Mouse (Mus musculus) heart, embryonic 15.5 days (tissue): ENCODE data around the gene Cubn. TPM values are rescaled to one million over a fixed set of nuclear protein-coding genes. Genes with fewer than 3 reads are reported as not detected.

Experiments used
- ATAC-seq: fragments of 200-750 bp; cut with Nextera tagmentation; replicated peaks from 2 replicates; pipeline ENCODE4 v1.8.0; 2017; ENCODE audit warnings: low read depth, moderate TSS enrichment; ENCODE audit not compliant: insufficient number of reproducible peaks, insufficient read depth, low FRiP score
- H3K27ac ChIP-seq: fragments of 300-500 bp; sonication (generic); 2 replicates; pipeline ENCODE4 v1.5.1; 2015; ENCODE audit warnings: mild to moderate bottlenecking, inconsistent platforms
- H3K27me3 ChIP-seq: fragments of 300-500 bp; sonication (generic); 2 replicates; pipeline ENCODE4 v1.6.1; 2015; ENCODE audit warnings: inconsistent platforms
- H3K36me3 ChIP-seq: fragments of 300-500 bp; sonication (generic); 2 replicates; pipeline ENCODE4 v1.6.1; 2015; ENCODE audit warnings: mild to moderate bottlenecking, inconsistent platforms
- H3K4me1 ChIP-seq: fragments of 300-500 bp; sonication (generic); replicated peaks from 2 replicates; pipeline ENCODE4 v1.6.1; 2015; ENCODE audit warnings: inconsistent platforms
- H3K4me2 ChIP-seq: fragments of 300-500 bp; sonication (generic); 2 replicates; pipeline ENCODE4 v1.6.1; 2015; ENCODE audit warnings: inconsistent platforms, mild to moderate bottlenecking, moderate library complexity
- H3K4me3 ChIP-seq: fragments of 300-500 bp; sonication (generic); 2 replicates; pipeline ENCODE4 v1.5.1; 2015; ENCODE audit warnings: mild to moderate bottlenecking, inconsistent platforms
- H3K9ac ChIP-seq: fragments of 300-500 bp; sonication (generic); 2 replicates; pipeline ENCODE4 v1.6.1; 2015; ENCODE audit warnings: mild to moderate bottlenecking, inconsistent platforms
- H3K9me3 ChIP-seq: fragments of 300-500 bp; sonication (generic); replicated peaks from 2 replicates; pipeline ENCODE4 v1.6.1; 2016; ENCODE audit warnings: inconsistent platforms
- WGBS: fragments of 180-500 bp; shearing (Covaris S2); methylation state at CpG from one replicate; pipeline ENCODE4 v1.1.7; 2015; ENCODE audit warnings: mixed read lengths; 5-methylcytosine and 5-hydroxymethylcytosine counted together
- polyA plus RNA-seq: library from polyadenylated mRNA; unstranded; fragments of >200 nt; fragmentation: Nextera tagmentation; extraction: Ambion mirVana; gene quantifications from 2 replicates; pipeline ENCODE4 v1.2.1, GENCODE M21; 2015

Gene Cubn
- polyA plus RNA-seq, 1 experiment from 2014 or later: 0.26 TPM

GRCm38 (mm10) chr2:13484566-13484965 is 7.0 kb downstream of the Cubn start:
- Histone ChIP-seq H3K4me2 (no peak overlapping the region), H3K27ac (no peak overlapping the region), H3K9ac (no peak overlapping the region), H3K36me3 (no peaks in the 10 kb centered on the region), H3K9me3 (no peaks in the 10 kb centered on the region), H3K4me1 (0 out of 2 replicates have a peak, but pooled peaks cover 2% of the 10 kb centered on the region), H3K27me3 (no peaks in the 10 kb centered on the region), H3K4me3 (no peak overlapping the region)
- 65% methylated on average over 3 of the region's 3 CpGs for WGBS
- no peak for ATAC-seq

DNA sequence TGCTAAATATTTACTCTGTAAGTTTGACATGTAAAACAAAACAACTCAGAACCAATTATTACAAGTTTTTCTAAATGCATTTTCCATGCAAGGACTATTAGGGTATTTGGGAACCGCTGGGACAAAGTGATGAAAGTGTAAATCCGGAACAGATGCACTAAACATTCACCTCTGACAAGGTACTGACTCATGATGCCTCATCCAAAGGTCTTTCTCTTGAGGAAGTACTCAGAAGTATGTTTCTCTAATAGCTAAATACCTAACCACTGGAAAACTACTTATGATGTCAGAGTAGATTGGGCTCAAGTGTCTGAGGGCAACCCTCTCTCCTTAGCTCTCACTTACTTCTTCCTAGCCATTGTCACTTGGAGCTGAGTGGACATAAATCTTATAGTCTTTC is 10.9 kb downstream of the Cubn start:
- 0 out of 2 replicates have a peak, but pooled peaks cover 2% of the 10 kb centered on the region for H3K4me1 ChIP-seq
- WGBS: 80% methylated on average over 2 of the region's 2 CpGs
- ATAC-seq: no peak
- H3K9ac ChIP-seq: no peak overlapping the region
- no peak overlapping the region for H3K4me3 ChIP-seq
- no peak overlapping the region for H3K4me2 ChIP-seq
- no peaks in the 10 kb centered on the region for H3K9me3 ChIP-seq
- H3K27ac ChIP-seq: no peak overlapping the region
- H3K36me3 ChIP-seq: no peaks in the 10 kb centered on the region
- no peaks in the 10 kb centered on the region for H3K27me3 ChIP-seq

- no peaks in the 10 kb centered on the region for H3K27me3 ChIP-seq
- no peak for ATAC-seq
- H3K9me3 ChIP-seq: no peaks in the 10 kb centered on the region
- H3K36me3 ChIP-seq: no peaks in the 10 kb centered on the region
- H3K27ac ChIP-seq: no peak overlapping the region
- H3K4me2 ChIP-seq: no peak overlapping the region
- no peaks in the 10 kb centered on the region for H3K4me1 ChIP-seq
- WGBS: 76% methylated on average over 7 of the region's 7 CpGs
- H3K9ac ChIP-seq: no peak overlapping the region
- no peak overlapping the region for H3K4me3 ChIP-seq
Measured at GRCm38 (mm10) chr2:13479165-13479564, 12.4 kb downstream of the Cubn start.

GRCm38 (mm10) chr2:13470108-13470507 is 21.5 kb downstream of the Cubn start:
- Histone ChIP-seq H3K9ac (no peak overlapping the region), H3K4me3 (no peak overlapping the region), H3K4me1 (no peaks in the 10 kb centered on the region), H3K4me2 (no peak overlapping the region), H3K36me3 (no peaks in the 10 kb centered on the region), H3K27me3 (no peaks in the 10 kb centered on the region), H3K27ac (no peak overlapping the region), H3K9me3 (no peaks in the 10 kb centered on the region)
- 90% methylated on average over 3 of the region's 3 CpGs for WGBS
- no peak for ATAC-seq

- WGBS: 84% methylated on average over 4 of the region's 4 CpGs
- Histone ChIP-seq H3K36me3 (no peaks in the 10 kb centered on the region), H3K27me3 (no peaks in the 10 kb centered on the region), H3K9ac (no peak overlapping the region), H3K4me3 (no peak overlapping the region), H3K4me1 (no peaks in the 10 kb centered on the region), H3K27ac (no peak overlapping the region), H3K9me3 (no peaks in the 10 kb centered on the region), H3K4me2 (no peak overlapping the region)
- no peak for ATAC-seq
Measured at GRCm38 (mm10) chr2:13469641-13470040, 22.0 kb downstream of the Cubn start.

- ATAC-seq: no peak
- no peaks in the 10 kb centered on the region for H3K9me3 ChIP-seq
- H3K4me2 ChIP-seq: no peak overlapping the region
- H3K27ac ChIP-seq: no peak overlapping the region
- 89% methylated on average over 3 of the region's 3 CpGs for WGBS
- H3K4me3 ChIP-seq: no peak overlapping the region
- H3K27me3 ChIP-seq: no peaks in the 10 kb centered on the region
- H3K9ac ChIP-seq: no peak overlapping the region
- H3K4me1 ChIP-seq: no peaks in the 10 kb centered on the region
- H3K36me3 ChIP-seq: no peaks in the 10 kb centered on the region
Measured at GRCm38 (mm10) chr2:13466685-13467084, 24.9 kb downstream of the Cubn start.

DNA sequence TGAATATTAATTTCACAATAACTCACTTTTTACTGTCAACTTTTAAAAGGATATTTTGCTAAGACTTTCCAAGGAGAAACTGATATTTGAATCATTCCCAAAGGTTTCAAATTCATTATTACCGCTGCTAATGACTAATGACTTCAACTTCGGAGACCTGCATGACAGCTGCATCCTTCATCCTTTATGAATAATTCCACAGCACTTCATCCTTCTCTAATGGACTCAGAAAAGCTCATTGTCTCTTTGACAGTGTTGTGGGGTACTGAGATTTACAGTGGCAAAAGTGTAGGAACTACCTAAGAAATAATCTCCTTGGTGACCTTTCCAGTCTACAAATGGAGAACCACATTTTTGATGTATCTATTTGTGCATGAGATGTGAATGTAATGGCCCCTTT is 33.5 kb downstream of the Cubn start:
- Histone ChIP-seq H3K4me1 (no peaks in the 10 kb centered on the region), H3K9ac (no peak overlapping the region), H3K36me3 (no peaks in the 10 kb centered on the region), H3K27me3 (no peaks in the 10 kb centered on the region), H3K27ac (no peak overlapping the region), H3K4me2 (no peak overlapping the region), H3K9me3 (no peaks in the 10 kb centered on the region), H3K4me3 (no peak overlapping the region)
- WGBS: 86% methylated on average over 2 of the region's 2 CpGs
- ATAC-seq: no peak

DNA sequence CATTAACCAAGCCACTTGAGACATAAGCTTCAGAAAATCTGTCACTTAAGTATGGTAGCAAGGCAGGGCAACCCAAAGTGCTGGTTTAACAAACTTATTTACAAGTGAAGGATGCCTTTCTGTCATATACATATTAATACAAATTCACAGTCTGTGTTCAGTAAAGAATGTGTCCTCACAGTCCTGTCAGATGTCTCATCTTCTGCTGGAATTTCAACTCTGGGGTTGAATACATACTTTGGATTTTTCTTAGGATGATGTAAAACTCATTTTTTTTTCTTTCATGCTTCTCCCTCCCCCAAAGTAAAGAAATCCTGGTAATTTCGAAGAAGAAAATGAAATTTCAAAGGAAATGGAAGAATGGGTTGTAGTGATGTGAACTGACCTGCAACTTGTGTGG is 34.8 kb downstream of the Cubn start:
- H3K9me3 ChIP-seq: no peaks in the 10 kb centered on the region
- 76% methylated on average over 1 of the region's 1 CpGs for WGBS
- H3K4me1 ChIP-seq: no peaks in the 10 kb centered on the region
- ATAC-seq: no peak
- no peak overlapping the region for H3K27ac ChIP-seq
- H3K36me3 ChIP-seq: no peaks in the 10 kb centered on the region
- no peaks in the 10 kb centered on the region for H3K27me3 ChIP-seq
- no peak overlapping the region for H3K9ac ChIP-seq
- no peak overlapping the region for H3K4me2 ChIP-seq
- no peak overlapping the region for H3K4me3 ChIP-seq

DNA sequence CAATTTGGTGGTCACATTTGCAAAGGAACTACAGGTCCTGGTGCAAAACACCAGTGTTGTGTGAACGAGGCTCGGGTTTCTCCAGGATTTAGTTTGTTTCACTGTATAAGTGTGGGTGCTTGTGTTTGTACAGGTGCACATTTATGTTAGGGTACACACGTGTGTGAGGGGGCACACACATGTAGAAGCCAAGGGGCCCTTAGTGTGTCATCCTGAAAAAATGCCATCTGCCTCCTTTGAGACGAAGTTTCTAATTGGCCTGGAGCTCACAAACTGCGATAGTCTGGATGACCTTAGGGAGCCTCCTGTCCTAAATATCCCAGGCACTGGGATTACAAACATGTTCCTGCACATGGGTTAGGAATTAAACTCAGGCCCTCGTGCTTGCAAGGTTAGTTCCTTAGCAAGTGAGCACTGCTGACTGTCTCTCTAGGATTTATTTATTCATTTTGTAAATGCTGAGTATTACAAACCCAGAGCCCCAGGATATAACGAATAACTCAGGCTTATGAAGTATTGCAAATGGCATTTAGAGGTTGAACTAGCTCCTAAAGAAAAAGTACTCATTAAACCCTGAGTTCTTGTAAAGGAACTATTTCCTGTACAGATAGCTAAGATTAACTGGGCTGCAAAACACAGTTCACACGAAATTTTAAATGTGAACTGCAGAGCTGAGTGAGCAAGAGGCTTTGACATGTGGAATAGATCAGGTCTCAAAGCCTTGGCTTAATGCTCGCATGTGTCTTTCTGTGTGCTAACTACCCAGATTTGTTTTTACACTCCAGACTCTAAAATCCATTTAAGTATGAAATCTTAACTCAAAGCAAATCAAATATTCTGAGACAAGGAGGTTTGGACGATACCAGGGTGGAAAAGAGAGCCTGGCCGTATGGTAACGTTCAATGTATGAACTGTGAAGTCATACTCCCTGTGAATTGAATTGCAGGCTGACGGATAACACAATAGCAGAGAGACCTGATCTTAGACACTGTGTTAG is 39.8 kb downstream of the Cubn start:
- no peak overlapping the region for H3K9ac ChIP-seq
- ATAC-seq: no peak
- WGBS: 64% methylated on average over 13 of the region's 13 CpGs
- H3K36me3 ChIP-seq: no peaks in the 10 kb centered on the region
- H3K4me1 ChIP-seq: no peaks in the 10 kb centered on the region
- no peak overlapping the region for H3K4me2 ChIP-seq
- H3K4me3 ChIP-seq: no peak overlapping the region
- peak overlapping the region; percentile 22 for H3K27ac ChIP-seq
- H3K27me3 ChIP-seq: no peaks in the 10 kb centered on the region
- no peaks in the 10 kb centered on the region for H3K9me3 ChIP-seq

GRCm38 (mm10) chr2:13450895-13451294 is 40.7 kb downstream of the Cubn start:
- WGBS: 43% methylated on average over 3 of the region's 3 CpGs
- Histone ChIP-seq H3K9me3 (no peaks in the 10 kb centered on the region), H3K36me3 (no peaks in the 10 kb centered on the region), H3K27me3 (no peaks in the 10 kb centered on the region), H3K27ac (no peak overlapping the region), H3K4me1 (no peaks in the 10 kb centered on the region), H3K9ac (no peak overlapping the region), H3K4me2 (no peak overlapping the region), H3K4me3 (no peak overlapping the region)
- ATAC-seq: no peak

- no peaks in the 10 kb centered on the region for H3K4me1 ChIP-seq
- no peak for ATAC-seq
- no peaks in the 10 kb centered on the region for H3K9me3 ChIP-seq
- 61% methylated on average over 2 of the region's 2 CpGs for WGBS
- no peak overlapping the region for H3K4me3 ChIP-seq
- no peaks in the 10 kb centered on the region for H3K36me3 ChIP-seq
- H3K4me2 ChIP-seq: no peak overlapping the region
- H3K27ac ChIP-seq: no peak overlapping the region
- H3K27me3 ChIP-seq: no peaks in the 10 kb centered on the region
- H3K9ac ChIP-seq: no peak overlapping the region
Measured at GRCm38 (mm10) chr2:13450470-13450869, 41.1 kb downstream of the Cubn start.

DNA sequence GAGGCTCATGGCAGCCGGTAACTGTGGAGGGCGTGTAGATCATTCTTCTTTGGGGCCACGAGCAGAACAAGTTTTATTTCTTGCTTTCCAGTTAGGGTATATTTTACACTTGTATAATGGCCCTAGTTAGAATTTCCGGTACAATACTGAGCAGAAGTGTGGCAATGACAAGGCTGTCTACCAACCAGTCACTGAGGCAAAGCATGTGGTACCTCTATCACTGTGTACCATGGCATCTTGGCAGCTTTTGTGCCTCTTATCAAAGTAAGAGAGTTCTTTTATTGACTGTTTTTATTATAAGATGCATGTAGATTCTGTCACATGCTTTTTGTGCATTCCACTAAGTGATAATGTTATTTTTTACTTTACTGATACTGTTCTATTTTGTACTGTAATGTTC is 46.5 kb downstream of the Cubn start:
- H3K4me3 ChIP-seq: no peak overlapping the region
- H3K9ac ChIP-seq: no peak overlapping the region
- H3K4me1 ChIP-seq: no peaks in the 10 kb centered on the region
- no peak overlapping the region for H3K27ac ChIP-seq
- no peak for ATAC-seq
- H3K36me3 ChIP-seq: no peaks in the 10 kb centered on the region
- no peak overlapping the region for H3K4me2 ChIP-seq
- H3K9me3 ChIP-seq: no peaks in the 10 kb centered on the region
- 87% methylated on average over 4 of the region's 4 CpGs for WGBS
- no peaks in the 10 kb centered on the region for H3K27me3 ChIP-seq
